Mouse (Mus musculus) heart, adult 2 months (tissue): ENCODE results near the gene Gm49601. TPM values are rescaled to one million over a fixed set of nuclear protein-coding genes. Genes with fewer than 3 reads are reported as not detected.

Experiments
- DNase-seq, 2 experiments: peaks; one replicate each; pipeline ENCODE4 v3.0.0; 2021
- H3K27ac ChIP-seq: fragments of 200-600 bp; 2 replicates; pipeline ENCODE4 v1.8.1; 2022
- H3K27me3 ChIP-seq: fragments of 200-500 bp; 2 replicates; pipeline ENCODE4 v1.6.1; 2012; ENCODE audit warnings: mild to moderate bottlenecking, low read length, inconsistent platforms, mixed read lengths; ENCODE audit not compliant: control insufficient read depth, insufficient read depth
- H3K36me3 ChIP-seq: fragments of 200-500 bp; 2 replicates; pipeline ENCODE4 v1.6.1; 2012; ENCODE audit warnings: low read length, inconsistent platforms; ENCODE audit not compliant: control insufficient read depth, insufficient read depth
- H3K4me1 ChIP-seq: fragments of 200-500 bp; 2 replicates; pipeline ENCODE4 v1.6.1; 2011; ENCODE audit warnings: low read length; ENCODE audit not compliant: control insufficient read depth, insufficient read depth
- H3K4me3 ChIP-seq: fragments of 200-600 bp; 2 replicates; pipeline ENCODE4 v1.8.1; 2022
- H3K79me2 ChIP-seq: fragments of 200-500 bp; replicated peaks from 2 replicates; pipeline ENCODE4 v1.6.1; 2012; ENCODE audit warnings: mild to moderate bottlenecking, inconsistent platforms, low read length, moderate library complexity, mixed read lengths; ENCODE audit not compliant: control insufficient read depth, insufficient read depth
- H3K9ac ChIP-seq: fragments of 200-500 bp; 2 replicates; pipeline ENCODE4 v1.6.1; 2012; ENCODE audit warnings: low read depth, mild to moderate bottlenecking, control low read depth, inconsistent platforms, low read length, mixed read lengths
- CTCF ChIP-seq: fragments of 200-600 bp; IDR thresholded peaks from 2 replicates; pipeline ENCODE4 v1.8.1; 2022; ENCODE audit warnings: antibody characterized with exemption, mild to moderate bottlenecking, moderate library complexity
- EP300 ChIP-seq: fragments of 200-500 bp; IDR thresholded peaks from 2 replicates; pipeline ENCODE4 v1.6.1; 2011; ENCODE audit warnings: low read depth, low read length, control low read depth; ENCODE audit not compliant: insufficient read depth
- POLR2A ChIP-seq: fragments of 200-500 bp; IDR thresholded peaks from 2 replicates; pipeline ENCODE4 v1.6.1; 2011; ENCODE audit warnings: mild to moderate bottlenecking, low read depth, low read length, control low read depth; ENCODE audit not compliant: insufficient read depth
- WGBS: fragments of 180-500 bp; shearing (Covaris S2); methylation state at CpG from one replicate; pipeline ENCODE4 v1.1.7; 2018; 5-methylcytosine and 5-hydroxymethylcytosine counted together
- intact Hi-C: fragments of 180-260 bp; cut with DNase I; formaldehyde crosslinking; loops from one replicate; pipeline ENCODE4 v1.15.1; 2025
- polyA plus RNA-seq: library from polyadenylated mRNA; depleted of rRNA; stranded (reverse); fragments of >200 nt; gene quantifications from 2 replicates; pipeline ENCODE4 v1.2.3, GENCODE M21; 2012
- total RNA-seq, 2 experiments: library from RNA; stranded (reverse); gene quantifications; 2 replicates each; pipeline ENCODE4 v1.2.3; 2021

The Gm49601 gene
- total and polyA plus RNA-seq, 3 experiments, result 1.1 to 3.1 (median 1.1) TPM

DNA sequence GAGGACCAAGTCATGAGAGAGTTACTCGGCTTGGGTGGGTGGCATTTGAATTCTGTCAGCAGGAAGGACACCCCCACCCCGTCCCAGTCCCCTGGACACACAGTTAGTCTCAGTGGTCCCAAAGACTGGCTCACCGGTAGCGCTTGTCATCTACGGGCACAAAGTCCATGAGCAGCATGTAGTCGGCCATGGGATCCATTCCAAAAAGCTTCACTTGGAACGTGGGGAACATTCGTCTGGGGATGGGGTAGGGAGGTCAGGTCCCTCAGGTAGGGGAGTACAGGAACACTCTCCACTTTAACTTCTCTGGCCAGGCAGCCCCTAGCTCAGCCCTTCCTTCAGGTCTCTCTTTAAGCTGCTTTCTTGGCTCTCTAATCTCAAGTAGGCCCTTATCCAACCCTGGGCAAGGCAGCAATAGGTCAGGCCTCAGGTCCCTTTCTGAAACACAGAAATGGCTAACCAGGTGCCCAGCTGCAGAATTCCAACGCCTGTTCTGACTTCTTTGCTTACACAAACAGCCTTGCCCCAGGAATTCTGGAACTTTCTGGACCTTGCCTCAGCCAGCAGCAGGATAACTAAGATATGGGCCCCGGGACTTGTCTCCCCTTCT is 41.2 kb downstream of the Gm49601 start:
- no peak for DNase-seq
- Histone ChIP-seq H3K27me3 (peaks cover 40% of the 10 kb centered on the region), H3K4me1 (peaks cover 2% of the 10 kb centered on the region; the same call in 1 of the 2 replicates), H3K36me3 (no peaks in the 10 kb centered on the region), H3K9ac (no peak overlapping the region), H3K79me2 (no peaks in the 10 kb centered on the region), H3K27ac (no peak overlapping the region), H3K4me3 (no peak overlapping the region)
- WGBS, result 84% methylated on average over 10 of the region's 10 CpGs
- TF ChIP-seq EP300, result no peak
- no peak for TF ChIP-seq CTCF
- TF ChIP-seq POLR2A, result no peak
- intact Hi-C loops, result no loop called here

GRCm38 (mm10) chr16:18583673-18584357 is 42.4 kb downstream of the Gm49601 start:
- no peaks in the 10 kb centered on the region for H3K36me3 ChIP-seq
- no peak for DNase-seq
- H3K27ac ChIP-seq, result no peak overlapping the region
- peaks cover 39% of the 10 kb centered on the region for H3K27me3 ChIP-seq
- TF ChIP-seq POLR2A (no peak), EP300 (no peak), CTCF (no peak)
- H3K79me2 ChIP-seq, result no peaks in the 10 kb centered on the region
- WGBS, result 69% methylated on average over 10 of the region's 10 CpGs
- H3K4me3 ChIP-seq, result no peak overlapping the region
- intact Hi-C loops, result no loop called here
- H3K4me1 ChIP-seq, result peaks cover 2% of the 10 kb centered on the region; the same call in 1 of the 2 replicates
- H3K9ac ChIP-seq, result no peak overlapping the region

DNA sequence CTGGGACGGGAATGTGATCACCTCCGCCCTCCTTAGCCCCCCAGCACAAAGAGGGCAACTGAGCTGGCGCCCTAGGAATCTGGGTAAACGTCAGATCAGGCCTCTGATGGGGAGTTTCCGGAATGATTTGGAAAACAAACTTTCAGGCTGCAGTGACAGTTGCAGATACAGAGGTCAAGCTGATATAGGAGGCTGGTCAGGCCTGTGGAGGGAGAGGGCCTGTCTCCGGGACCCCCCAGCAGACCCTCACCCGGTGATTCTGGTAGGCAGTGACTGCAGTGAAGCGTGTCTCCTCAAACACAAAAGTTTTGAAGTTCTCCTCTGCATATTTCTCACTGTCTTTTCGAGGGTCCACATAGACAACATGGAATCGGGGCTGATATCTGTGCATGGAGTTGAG is 43.1 kb downstream of the Gm49601 start:
- Histone ChIP-seq H3K4me1 (peaks cover 2% of the 10 kb centered on the region; the same call in 1 of the 2 replicates), H3K27me3 (peaks cover 36% of the 10 kb centered on the region), H3K9ac (no peak overlapping the region), H3K36me3 (no peaks in the 10 kb centered on the region), H3K79me2 (no peaks in the 10 kb centered on the region), H3K4me3 (no peak overlapping the region), H3K27ac (no peak overlapping the region)
- intact Hi-C loops, result no loop called here
- DNase-seq, result no peak
- TF ChIP-seq CTCF, result no peak
- TF ChIP-seq POLR2A, result no peak
- TF ChIP-seq EP300, result no peak
- WGBS, result 56% methylated on average over 10 of the region's 10 CpGs

DNA sequence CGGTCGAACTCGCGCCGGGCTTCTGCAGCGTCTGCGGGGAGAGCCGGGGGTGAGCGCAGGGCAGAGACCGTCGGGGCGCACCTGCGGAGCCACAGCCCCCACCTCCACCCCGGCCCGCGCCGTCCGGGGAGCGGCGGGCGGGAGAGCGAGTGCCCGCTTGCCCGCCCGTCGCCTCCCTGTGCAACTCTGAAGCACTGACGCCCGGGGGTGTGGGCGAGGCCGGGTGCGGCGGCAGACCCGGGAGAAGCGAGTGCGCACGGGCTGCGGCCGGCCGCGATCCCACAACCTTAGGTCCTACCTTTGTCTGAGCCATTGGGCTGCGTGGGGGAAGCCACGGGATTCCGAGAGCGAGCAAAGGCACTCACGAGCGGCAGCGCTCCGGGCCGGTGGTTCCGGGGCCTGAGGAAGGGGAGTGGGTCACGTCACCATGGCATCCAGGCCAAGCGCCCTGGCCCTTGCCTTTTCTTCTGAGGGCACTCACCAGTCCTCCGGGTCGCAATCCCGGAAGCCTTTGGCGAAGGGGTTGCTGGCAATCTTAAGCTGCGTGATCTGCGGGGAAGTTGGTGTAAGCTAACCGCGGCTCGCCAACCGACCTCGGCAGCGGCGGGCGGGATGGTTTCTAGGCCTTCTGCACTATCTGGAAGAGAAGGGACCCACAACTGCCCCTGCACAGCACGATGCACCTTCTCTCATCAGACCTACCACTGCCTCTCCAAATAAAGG is 43.6 kb downstream of the Gm49601 start:
- Histone ChIP-seq H3K9ac (no peak overlapping the region), H3K4me3 (peak overlapping the region; percentile 32), H3K27ac (no peak overlapping the region), H3K27me3 (peaks cover 32% of the 10 kb centered on the region), H3K36me3 (no peaks in the 10 kb centered on the region), H3K4me1 (peaks cover 2% of the 10 kb centered on the region; the same call in 1 of the 2 replicates), H3K79me2 (no peaks in the 10 kb centered on the region)
- intact Hi-C loops, result no loop called here
- DNase-seq, result no peak
- TF ChIP-seq POLR2A, result no peak
- TF ChIP-seq CTCF, result no peak
- no peak for TF ChIP-seq EP300
- 6% methylated on average over 67 of the region's 67 CpGs for WGBS

DNA sequence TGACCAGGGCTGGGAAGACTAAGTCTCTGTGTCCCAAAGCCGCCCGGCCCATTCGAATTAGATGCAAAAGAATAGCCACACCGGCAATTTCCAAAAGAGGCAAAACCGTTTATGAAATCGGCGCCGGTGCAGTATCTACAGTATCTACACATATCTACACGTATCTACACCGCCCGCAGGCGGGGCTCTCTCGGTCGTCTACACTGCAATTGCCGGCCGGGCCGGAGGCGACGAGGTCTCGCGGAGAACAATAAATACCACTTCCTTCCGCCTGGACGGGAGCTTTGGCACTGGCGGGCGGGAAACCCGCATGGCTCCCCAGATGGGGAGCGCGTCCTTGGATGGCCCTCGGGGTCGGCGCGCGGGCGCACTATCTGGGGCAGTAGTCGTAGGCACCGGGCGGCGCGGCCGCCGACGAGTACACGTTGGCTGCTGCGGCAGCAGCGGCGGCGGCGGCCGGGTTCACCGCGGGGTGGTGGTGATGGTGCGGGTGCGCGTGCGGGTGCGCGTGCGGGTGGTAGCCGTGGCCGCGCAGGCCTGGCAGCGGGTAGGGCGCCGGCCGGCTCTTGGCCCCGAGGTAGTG is 44.5 kb downstream of the Gm49601 start:
- intact Hi-C loops, result no loop called here
- Histone ChIP-seq H3K27me3 (peaks cover 32% of the 10 kb centered on the region), H3K9ac (peak overlapping the region; percentile 36; the same call in 1 of the 2 replicates), H3K4me3 (peak overlapping the region; percentile 32), H3K79me2 (no peaks in the 10 kb centered on the region), H3K4me1 (peaks cover 2% of the 10 kb centered on the region; the same call in 1 of the 2 replicates), H3K27ac (no peak overlapping the region), H3K36me3 (no peaks in the 10 kb centered on the region)
- peak in 1 of 2 experiments; percentile 12 for DNase-seq
- WGBS, result 2% methylated on average over 65 of the region's 66 CpGs
- TF ChIP-seq POLR2A (no peak), CTCF (no peak), EP300 (no peak)
